Mouse (Mus musculus) layer of hippocampus, postnatal 36 days (tissue): ENCODE measurements around the gene Carhsp1. TPM values are rescaled to one million over a fixed set of nuclear protein-coding genes. Genes with fewer than 3 reads are reported as not detected.

Experiments
- DNase-seq, 2 experiments: peaks; one replicate each; pipeline ENCODE4 v3.0.0; 2022
- total RNA-seq, 2 experiments: library from RNA; stranded (reverse); gene quantifications; 2 replicates each; pipeline ENCODE4 v1.2.3; 2021

Gene Carhsp1
- total RNA-seq, 2 experiments from 2014 or later: 21.0 to 22.7 TPM

DNA sequence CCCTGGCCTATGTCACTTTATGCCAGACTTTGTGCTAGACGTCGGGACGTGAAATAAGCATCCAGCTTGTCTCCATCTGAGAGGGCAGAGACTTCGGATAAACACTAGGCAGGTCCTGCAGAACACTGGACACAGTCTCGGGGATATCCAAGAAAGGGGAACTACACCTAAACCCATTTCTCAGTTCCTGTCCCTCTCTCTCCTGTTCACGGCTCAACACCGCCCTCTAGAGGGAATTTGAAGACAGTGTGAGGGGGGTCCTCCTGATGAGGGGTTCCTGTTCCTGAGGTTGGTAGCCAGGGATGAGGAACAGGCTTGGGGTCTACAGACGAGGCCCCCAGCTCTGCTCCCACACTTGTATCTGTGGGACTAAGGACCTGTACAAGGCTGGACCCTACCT lies 2.2 kb upstream of the Carhsp1 start:
- DNase-seq: no peak

DNA sequence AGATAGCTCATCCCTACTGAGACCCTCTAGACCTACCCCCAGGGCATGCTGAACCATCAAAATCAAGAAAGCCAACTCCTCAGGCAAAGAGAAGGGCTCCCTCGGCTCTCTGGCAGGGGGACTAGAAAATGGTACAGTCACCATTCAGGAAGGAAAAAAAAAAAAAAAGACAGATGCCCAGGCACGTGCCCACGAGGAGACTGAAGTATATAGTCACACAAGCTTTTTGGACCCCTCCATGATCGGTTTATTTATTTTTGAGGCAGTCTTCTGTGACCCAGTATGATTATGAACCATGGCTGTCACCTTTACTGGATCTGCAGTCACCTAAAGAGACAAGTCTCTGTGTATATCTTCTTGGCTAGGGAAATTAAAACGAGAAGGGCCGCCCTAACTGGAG lies 1.4 kb upstream of the Carhsp1 start:
- no peak for DNase-seq

DNA sequence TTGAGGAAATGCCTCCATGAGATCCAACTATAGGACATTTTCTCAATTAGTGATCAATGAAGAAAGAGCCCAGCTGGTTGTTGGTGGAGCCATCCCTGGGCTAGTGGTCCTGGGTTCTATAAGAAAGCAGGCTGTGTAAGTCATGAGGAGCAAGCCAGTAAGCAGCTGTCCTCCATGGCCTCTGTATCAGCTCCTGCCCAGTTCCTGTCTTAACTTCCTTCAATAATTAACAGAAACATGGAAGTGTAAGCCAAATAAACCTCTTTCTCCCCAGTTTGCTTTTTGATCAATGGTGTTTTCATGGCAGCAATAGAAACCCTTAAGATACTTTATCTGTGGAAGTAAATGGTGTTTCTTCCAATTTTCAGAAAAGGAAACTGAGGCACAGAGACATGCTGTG lies 856 bp upstream of the Carhsp1 start:
- DNase-seq: no peak

DNA sequence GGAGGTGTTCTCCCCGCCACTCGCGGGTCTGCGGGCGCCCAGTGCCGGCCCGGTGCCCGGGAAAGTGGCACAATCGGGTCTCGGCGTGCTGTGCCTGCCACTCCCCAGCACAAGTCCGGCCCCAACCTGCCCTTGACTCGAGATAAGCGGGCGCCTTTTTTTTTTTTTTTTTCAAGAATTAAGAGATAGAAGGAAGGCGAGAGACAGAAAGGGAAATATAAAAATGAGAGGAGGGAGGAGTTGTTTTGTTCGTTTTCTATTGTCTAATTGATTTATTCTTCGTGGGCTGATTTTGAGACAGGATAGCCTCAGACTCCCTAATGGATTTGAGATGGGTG lies 364 bp upstream of the Carhsp1 start:
- no peak for DNase-seq

DNA sequence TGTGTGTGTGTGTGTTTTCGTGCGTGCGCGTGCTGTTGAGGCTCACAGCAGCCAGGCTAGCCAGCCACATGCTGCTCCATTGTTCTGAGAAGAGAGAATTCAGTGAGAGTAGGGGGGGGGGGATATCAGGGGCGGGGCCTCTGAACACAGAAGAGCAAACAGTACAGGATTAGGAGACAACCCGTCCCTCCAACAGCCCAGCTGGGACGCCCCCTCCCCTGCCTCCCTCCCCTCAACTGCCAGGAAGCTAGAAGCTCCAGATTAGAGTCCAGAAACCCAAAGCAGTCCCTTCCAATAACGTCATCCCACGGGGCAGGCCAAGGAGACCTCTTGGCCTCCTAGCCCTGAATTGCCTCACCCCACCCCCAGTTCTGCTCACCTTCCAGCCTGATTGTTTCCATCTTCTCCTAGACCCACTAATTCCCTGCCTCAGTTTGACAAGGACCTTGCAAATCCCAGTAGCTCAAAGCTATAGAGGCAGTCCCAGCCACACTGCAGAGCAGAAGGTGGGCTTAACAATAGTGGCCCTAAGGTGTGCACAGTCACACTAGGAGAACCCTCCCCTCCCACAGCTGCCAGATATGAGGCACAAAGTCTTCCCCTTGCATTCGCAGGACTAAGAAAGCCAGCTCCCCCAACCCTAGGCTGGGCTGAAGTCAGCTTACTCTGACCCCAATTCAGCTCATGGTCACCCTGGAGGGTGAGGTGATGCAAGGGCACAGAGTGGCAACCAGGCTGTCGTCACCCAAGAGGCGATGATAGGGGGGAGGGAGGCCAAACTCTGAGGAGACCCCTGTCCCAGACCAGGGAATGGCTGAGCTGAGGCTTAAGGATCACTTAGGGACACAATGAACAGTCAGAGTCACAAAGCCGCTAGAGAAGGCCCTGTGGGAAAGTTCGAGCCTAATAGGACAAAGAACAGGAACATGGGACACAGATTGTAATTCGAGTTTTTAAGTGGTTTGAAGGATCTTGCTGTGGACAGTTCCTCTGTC lies 1.6 kb downstream of the Carhsp1 start:
- DNase-seq: no peak

DNA sequence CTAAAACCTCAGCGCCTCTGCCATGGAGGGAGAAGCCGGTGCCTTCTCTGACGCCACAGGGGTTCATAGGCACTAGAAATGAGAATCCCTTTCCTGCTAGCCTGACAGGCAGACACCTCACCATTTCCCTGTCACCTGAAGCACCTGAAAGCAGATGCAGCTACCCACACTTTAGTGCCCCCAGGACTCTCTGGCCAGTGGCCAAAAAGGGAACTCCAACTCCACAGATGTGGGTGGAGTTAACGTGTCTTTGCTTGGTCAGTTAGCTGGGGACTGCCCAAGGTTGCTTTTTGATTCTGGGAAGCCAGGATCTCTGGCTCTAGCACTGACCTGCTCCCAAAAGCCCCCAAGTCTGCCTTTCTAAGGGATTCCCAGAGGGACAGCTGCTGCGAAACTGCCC lies 2.5 kb downstream of the Carhsp1 start:
- DNase-seq: no peak

DNA sequence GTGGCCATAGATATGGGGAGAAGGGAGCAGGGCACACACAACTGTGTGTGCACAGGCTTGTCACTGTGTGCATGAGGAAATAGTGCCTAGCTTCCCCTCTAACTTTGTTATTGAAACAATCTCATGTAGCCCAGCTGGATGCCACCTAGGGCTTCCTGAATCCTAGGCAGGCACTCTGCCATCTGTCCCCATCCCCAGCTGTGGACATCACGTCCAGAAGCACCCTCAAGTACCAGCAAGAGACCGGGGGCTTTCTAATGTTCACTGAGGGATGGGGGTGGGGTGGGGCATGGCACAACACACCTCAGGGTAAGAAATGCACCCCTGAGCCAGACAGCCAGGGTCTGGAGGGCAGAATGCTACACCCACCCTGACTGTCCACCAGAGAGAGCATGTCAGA lies 3.6 kb downstream of the Carhsp1 start:
- DNase-seq: no peak

DNA sequence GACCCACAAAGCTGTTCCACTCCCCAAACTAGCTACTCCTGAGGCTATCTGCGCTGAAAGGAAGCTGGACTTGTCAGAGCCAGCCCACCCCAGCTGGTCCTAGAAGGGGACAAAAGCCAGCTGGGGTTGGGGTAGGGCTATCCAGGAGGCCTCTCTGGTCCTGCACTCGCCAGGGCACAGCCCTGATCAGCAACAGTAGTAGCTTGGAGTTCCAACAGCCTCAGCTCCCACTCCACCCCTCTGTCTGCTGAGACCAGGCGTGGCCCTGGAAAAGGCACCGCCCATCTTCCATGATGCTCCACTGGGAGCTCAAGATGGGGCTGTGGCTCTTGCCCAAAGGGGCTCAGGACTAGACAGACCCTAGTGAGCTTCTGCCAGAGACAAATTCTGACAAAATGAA lies 4.1 kb downstream of the Carhsp1 start:
- no peak for DNase-seq

DNA sequence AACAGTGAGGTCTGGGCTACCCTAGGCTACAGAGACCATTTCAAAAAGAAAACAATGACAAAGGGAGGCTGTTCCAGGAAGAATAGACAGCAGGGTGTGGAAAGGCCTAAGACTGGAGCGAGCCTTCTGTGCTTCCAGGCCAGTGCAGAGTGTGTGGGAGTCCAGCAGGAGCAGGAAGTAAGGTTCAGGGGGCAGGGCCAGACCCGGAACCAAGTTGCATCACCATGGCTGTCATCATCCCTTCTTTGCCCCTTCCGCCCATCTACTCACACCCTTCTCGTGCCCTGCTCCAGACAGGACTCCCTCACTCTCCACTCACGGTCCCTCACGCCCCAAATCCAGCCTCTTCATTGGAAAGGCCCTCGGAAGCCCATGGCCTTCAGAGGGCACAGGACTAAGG lies 4.7 kb downstream of the Carhsp1 start:
- no peak for DNase-seq

DNA sequence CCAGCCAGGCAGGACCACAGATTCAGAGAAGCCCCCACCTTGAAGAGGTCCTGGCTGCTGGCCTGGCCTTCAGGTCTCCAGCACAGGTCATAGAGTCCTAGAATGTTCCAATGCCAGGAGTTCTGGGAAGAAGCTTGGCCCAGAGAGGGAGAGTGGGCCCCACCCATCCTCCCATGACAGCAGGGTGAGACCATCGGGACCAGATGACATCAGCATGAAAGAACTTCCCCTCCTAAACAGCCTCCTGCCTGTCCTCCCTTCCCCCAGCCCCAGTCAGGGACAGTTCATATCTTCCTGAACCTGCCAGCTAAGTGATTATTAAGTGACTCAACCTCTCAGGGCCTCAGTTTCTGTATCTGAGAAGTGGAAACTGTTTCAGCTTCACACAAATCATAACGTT lies 5.5 kb downstream of the Carhsp1 start:
- DNase-seq: no peak

DNA sequence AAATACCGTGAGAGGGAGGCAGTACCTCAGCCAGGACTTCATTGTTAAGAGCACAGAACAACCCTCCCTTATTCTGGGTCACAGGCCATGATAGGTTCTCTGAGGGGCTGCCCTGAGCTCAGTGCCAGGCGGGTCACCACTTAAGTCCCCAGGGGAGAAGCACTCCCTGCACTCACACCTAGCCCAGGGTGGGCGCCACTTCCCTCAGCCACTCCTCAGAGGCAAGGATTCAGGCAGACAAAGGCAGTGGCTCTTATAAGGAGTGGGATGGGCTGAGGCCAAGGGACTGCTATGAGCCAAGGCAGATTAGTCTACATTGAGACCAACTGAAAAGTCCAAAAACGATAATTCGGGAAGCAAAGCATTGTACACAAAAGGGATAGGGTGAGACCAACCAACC lies 6.6 kb downstream of the Carhsp1 start:
- no peak for DNase-seq

DNA sequence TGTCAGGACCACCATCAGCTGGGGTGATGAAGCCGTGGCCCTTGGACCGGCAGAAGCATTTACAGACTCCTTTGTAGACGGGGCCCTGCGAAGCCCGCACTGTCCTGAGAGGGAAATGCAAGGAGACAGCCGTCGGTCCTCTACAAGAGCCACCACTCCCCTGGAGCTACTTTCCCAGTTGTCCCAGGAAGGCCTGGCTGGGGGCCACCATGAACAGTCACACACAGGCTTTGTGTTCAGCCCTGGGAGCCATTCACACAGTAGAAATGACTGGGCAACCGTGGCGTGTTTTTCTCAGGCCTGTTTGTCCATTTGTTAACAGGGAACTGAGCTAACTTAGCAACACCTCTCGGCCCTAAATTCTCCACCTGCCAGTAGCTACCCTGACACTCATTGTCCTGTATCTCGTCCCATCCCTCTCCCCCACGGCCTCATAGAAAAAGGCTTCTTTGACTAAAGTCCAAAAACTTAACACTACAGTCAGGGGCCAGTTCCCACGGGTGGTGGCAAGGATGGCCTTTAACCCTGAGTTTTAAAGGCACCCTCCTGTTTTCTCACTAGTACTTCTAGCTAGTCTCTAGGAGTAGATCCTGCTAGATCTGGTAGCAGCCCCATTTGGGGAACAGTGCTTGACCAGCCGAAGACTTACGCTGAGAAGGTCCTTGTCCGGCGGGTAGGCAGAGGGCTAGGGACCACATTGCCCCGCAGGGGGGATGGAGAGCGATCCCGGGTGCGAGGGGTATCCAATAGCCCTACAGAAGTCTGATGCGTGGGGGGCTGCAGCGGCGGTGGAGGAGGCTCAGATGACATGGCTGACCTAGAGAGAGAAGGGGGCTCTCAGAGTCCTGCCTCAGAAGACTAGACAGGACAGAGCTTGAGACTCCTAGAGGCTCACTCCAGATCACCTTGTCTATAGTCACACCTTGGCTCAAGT lies 8.1 kb downstream of the Carhsp1 start:
- DNase-seq: peak in 1 of 2 experiments; percentile 47

DNA sequence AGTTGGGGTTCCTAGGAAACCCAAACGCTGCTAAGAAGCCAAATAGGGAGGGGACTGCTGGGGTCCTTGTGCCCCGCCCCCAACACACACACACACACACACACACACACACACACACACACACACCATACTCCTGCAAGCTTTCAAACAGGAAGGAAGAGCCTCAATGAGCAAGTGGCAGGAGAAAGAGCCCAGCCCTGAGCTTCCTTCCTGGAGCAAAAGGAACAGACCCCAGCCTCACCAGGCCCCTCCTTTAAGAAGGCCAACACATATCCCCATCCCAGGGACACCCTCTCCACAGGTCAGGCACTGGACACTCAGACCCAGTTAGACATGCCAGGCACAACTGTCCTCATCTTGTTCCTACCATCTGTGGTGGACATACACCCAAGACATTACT lies 8.9 kb downstream of the Carhsp1 start:
- DNase-seq: no peak

DNA sequence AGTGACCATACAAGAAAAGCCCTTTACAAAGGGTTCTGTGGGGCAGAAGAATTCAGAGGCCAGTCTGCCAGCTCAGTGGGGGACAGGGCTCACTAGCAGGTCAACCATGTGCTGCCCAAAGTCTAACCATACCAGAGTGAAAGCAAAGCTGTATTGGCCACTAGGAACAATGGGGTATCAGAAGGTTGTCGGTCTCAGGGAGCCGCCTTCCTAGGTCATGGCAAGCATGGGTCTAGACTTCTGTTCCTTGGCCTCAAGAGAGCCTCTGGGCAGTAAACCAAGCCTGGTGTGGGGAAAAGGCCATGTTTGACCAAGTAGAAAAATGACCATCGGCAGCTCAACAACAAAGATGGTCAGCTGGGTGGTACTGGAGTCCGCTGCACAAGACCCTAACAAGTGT lies 13.2 kb downstream of the Carhsp1 start:
- no peak for DNase-seq

DNA sequence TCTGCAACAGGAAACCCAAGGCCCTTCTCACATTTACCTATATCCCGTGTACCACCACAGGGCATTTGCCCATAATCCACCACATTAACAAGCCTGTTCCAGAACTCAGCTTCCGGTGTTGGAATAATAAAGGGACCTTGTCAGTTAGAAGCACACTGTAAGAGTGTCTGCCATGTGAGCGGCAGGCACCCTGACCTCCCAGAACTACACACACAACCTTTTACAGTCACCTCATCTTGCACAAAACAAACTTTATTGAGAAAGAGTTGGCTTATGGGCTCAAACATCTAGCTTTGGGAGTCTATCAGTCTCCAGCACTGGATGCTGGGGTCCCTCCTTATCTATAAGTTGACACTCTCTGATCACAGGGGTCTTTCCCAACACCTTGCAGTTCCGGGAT lies 13.6 kb downstream of the Carhsp1 start:
- no peak for DNase-seq

DNA sequence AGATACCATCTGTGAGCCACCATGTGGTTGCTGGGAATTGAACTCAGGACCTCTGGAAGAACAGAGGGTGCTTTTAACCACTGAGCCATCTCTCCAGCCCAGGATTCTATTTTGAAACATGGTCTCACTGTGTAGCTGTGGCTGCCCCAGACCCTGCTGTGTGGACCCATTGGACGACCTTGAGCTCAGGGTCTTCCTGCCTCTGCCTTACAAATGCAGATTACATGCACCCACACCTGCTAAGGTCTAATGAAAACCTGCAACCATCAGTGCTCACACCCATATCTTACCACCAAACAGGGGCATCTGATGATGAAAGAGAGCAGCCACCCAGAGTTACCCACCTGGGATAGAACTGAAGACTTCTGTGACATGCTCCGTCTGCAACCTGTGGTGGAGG lies 15.7 kb downstream of the Carhsp1 start:
- DNase-seq: no peak

DNA sequence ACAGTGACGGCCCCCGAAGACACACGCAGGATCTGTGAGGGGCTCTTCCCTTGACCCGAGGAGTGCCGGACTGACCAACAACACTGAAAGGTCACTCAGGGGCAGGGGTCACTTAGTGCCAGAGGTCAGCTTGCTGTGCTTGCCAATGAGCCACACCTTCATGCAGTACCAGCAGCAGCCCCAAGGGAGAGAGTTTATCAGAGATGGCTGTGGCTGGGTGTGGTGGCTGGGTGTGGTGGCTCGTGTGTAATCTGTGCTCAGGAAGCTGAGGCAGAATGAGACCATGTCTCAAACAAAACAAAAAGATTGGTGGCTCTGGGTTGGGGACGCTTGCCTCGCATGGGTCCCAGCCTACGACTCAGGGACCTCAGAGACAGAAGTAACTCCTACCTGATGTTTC lies 16.4 kb downstream of the Carhsp1 start:
- DNase-seq: no peak

DNA sequence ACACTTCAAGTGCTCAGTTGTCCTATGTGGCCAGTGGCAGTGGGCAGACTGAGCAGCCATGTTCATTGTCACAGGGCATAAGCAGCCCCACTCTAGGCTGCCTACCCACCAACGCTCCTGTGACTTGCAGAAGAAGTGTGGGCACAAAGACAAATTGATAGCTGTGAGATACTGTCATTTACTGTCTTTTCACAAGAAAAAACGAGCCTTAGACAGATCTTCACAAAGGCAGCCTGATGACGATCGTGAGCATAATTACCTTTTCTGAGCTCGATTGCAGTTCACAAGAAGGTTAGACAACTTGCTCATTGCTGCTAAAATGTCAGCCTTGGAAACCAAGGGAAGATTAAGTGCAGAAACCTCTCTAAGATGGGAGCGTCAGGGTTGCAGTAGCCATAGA lies 16.8 kb downstream of the Carhsp1 start:
- no peak for DNase-seq

DNA sequence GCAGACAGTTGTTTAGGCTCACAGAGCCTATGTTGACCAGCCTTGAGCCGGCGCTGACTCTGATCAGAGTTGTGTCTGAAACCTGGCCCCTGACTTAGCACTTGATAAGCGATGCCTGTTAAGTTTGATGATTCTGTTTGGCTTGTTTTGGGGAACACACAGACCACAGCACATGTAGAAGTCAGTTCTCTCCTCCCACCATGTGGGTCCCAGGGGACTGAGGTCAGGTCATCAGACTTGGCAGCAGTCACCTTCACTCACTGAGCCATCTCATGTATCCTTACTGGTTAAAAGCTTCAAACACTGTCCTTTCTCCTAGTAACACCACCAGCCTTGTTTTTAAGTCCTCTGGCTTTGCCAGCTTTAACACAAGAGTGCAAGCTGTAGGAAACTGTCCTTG lies 21.9 kb downstream of the Carhsp1 start:
- no peak for DNase-seq

DNA sequence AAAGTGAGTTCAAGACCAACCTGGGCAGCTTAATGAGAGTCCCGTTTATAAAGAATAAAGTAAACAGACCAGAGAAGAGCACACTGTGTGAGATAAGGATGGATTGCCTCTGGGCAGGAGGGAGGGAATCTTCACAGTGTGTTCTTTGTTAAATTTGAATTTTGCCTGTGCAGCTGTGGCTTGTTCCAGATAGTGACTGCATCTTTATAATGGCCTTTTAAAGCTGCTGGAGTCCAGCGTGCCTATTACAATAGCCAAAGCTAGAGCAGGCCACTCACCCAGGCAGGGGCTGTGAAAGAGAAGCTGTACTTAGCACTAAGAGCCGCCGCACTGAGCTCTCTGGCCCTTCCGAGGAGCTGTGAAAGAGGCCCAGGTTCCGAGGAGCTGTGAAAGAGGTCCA lies 26.4 kb downstream of the Carhsp1 start:
- DNase-seq: no peak

DNA sequence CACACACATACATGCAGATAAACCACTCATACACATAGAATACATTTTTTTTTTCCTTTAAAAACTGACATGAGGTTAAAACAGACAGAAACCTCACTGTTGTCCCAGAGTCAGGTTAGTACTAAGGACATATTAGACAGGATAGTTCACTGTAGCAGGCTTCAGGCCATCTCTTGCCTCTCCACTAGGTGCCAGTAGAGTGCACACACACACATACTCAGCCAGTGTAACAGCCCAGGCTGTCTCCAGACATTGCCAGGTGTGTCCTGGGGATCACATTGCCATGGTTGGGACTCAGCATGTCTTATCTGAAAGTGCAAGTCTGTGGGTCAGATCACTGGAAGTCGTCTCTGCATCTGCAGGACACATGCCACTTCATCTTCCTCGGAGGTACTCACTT lies 28.1 kb downstream of the Carhsp1 start:
- peak in 1 of 2 experiments; percentile 38 for DNase-seq

DNA sequence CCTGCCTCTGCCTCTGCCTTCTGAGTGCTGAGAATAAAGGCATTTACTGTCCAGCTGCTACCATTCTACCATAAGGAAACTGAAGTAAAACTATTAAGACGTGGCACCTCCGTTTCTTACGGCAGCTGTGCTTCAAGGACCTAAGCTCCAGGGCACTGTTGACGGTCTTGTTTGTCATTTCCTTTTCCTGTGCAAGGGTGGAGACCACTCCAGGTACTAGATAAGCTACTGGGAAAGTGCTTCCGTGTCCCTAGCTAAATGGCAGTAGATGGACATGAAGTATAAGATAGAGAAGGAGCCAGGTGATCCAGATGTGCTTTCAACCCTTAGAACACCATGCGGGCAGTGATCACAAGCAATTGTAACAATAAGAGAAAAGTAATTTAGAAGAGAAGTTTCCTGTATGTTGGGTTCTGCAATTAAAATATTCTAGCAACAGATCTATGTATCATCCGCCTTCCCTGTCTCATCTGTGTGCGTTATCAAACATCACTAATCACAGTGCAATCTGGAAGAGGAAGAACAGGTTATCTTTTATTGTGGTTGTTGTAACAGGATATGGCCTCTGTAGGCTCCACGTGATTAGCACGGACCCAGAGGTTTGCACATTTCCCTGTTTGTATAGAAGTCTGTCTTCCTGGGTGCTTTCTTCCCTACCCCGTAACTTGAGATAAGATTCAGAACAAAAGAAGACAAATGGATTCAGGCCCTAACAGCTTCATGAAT lies 32.3 kb downstream of the Carhsp1 start:
- no peak for DNase-seq

DNA sequence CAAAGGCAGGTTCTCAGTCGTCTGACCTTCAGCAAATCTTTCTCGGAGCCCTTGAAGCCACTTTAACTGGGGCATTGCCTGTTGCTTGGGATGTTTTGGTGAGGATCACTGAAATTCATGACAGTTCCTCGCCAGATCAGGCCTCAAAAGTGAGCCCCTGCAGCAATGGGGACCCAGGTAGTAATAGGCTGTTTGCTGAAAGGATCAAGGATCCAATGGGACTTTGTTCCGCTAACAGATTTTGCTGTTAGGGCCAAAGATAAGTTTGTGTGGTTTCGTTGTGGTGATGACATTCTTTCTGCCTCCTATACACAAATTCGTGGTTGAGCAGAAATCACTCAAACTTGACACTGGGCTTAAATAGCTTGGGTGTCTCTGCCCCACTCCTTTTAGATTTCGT lies 33.8 kb downstream of the Carhsp1 start:
- no peak for DNase-seq
